Mouse (Mus musculus) telencephalon, adult 2 months (tissue): ENCODE data around the gene Tnpo2.

ENCODE experiments used
- DNase-seq: peaks from one replicate; pipeline ENCODE4 v3.0.0-alpha.2; 2011; ENCODE audit warnings: low read depth, low spot score

Gene Tnpo2

GRCm38 (mm10) chr8:85026670-85027515 lies 9.8 kb upstream of the Tnpo2 start, which contains the start of gene Trir:
Gene Trir, plus strand, starts transcription at chr8:85026823.
- peak; percentile 93 for DNase-seq

- DNase-seq, result no peak
These were observed 9.2 kb upstream of the Tnpo2 start for GRCm38 (mm10) chr8:85027516-85027855.

- no peak for DNase-seq
These were observed 8.8 kb upstream of the Tnpo2 start for GRCm38 (mm10) chr8:85027922-85028321.

GRCm38 (mm10) chr8:85029271-85029670 lies 7.4 kb upstream of the Tnpo2 start:
- DNase-seq, result no peak

- no peak for DNase-seq
These were observed 3.9 kb upstream of the Tnpo2 start for GRCm38 (mm10) chr8:85032622-85033311.

GRCm38 (mm10) chr8:85033867-85034266 lies 2.8 kb upstream of the Tnpo2 start:
- DNase-seq, result no peak

- peak; percentile 80 for DNase-seq
These were observed 2.0 kb upstream of the Tnpo2 start for GRCm38 (mm10) chr8:85034764-85035163.

- DNase-seq, result no peak
These were observed 1.5 kb upstream of the Tnpo2 start for GRCm38 (mm10) chr8:85035165-85035727.

GRCm38 (mm10) chr8:85035728-85036310 lies 896 bp upstream of the Tnpo2 start:
- no peak for DNase-seq

GRCm38 (mm10) chr8:85036381-85036717 lies 366 bp upstream of the Tnpo2 start:
- DNase-seq, result no peak

- no peak for DNase-seq
These were observed 608 bp downstream of the Tnpo2 start for GRCm38 (mm10) chr8:85037366-85037680.

- no peak for DNase-seq
These were observed 1.2 kb downstream of the Tnpo2 start for GRCm38 (mm10) chr8:85037681-85038531.

- no peak for DNase-seq
These were observed 6.9 kb downstream of the Tnpo2 start for GRCm38 (mm10) chr8:85043619-85044018.

- no peak for DNase-seq
These were observed 20.7 kb downstream of the Tnpo2 start for GRCm38 (mm10) chr8:85057367-85057766.

GRCm38 (mm10) chr8:85059879-85060616 lies 23.3 kb downstream of the Tnpo2 start, which contains the start of gene Fbxw9:
Gene Fbxw9, plus strand, starts transcription at chr8:85060055.
- DNase-seq, result peak; percentile 93

- DNase-seq, result no peak
These were observed 25.9 kb downstream of the Tnpo2 start for GRCm38 (mm10) chr8:85062603-85063002.

GRCm38 (mm10) chr8:85065213-85065612 lies 28.5 kb downstream of the Tnpo2 start:
- DNase-seq, result no peak

- no peak for DNase-seq
These were observed 30.4 kb downstream of the Tnpo2 start for GRCm38 (mm10) chr8:85067155-85067554.

- no peak for DNase-seq
These were observed 31.3 kb downstream of the Tnpo2 start, which contains the start of gene Gm5741 for GRCm38 (mm10) chr8:85067982-85068381. Gene Gm5741, minus strand, starts transcription at chr8:85067982.

- no peak for DNase-seq
These were observed 34.3 kb downstream of the Tnpo2 start for GRCm38 (mm10) chr8:85071041-85071440.
